Mouse (Mus musculus) heart, embryonic 10.5 days (tissue): ENCODE data around the gene Ptrhd1. TPM values are rescaled to one million over a fixed set of nuclear protein-coding genes. Genes with fewer than 3 reads are reported as not detected.

Experiments
- DNase-seq: peaks from one replicate; pipeline ENCODE4 v3.0.0-alpha.2; 2017; ENCODE audit warnings: low spot score
- H3K27ac ChIP-seq: fragments of 300-500 bp; sonication (generic); 2 replicates; pipeline ENCODE4 v1.5.1; 2016; ENCODE audit warnings: mild to moderate bottlenecking
- H3K27me3 ChIP-seq: fragments of 300-500 bp; sonication (generic); 2 replicates; pipeline ENCODE4 v1.6.1; 2016; ENCODE audit warnings: mild to moderate bottlenecking; ENCODE audit not compliant: poor library complexity, insufficient read depth, severe bottlenecking
- H3K36me3 ChIP-seq: fragments of 300-500 bp; sonication (generic); 2 replicates; pipeline ENCODE4 v1.6.1; 2016; ENCODE audit warnings: mild to moderate bottlenecking, moderate library complexity
- H3K4me1 ChIP-seq: fragments of 300-500 bp; sonication (generic); 2 replicates; pipeline ENCODE4 v1.6.1; 2016; ENCODE audit warnings: mild to moderate bottlenecking
- H3K4me3 ChIP-seq: fragments of 300-500 bp; sonication (generic); 2 replicates; pipeline ENCODE4 v1.5.1; 2016; ENCODE audit warnings: mild to moderate bottlenecking, moderate library complexity
- H3K9me3 ChIP-seq: fragments of 300-500 bp; sonication (generic); 2 replicates; pipeline ENCODE4 v1.6.1; 2016; ENCODE audit warnings: mild to moderate bottlenecking, moderate library complexity
- WGBS: fragments of 180-500 bp; shearing (Covaris S2); methylation state at CpG from one replicate; pipeline ENCODE4 v1.1.7; 2016; 5-methylcytosine and 5-hydroxymethylcytosine counted together
- polyA plus RNA-seq: library from polyadenylated mRNA; unstranded; fragments of >200 nt; fragmentation: Nextera tagmentation; extraction: Ambion mirVana; gene quantifications from 2 replicates; pipeline ENCODE4 v1.2.1, GENCODE M21; 2016

The Ptrhd1 gene
- 6.9 and 8.2 TPM in 2 replicates for polyA plus RNA-seq

DNA sequence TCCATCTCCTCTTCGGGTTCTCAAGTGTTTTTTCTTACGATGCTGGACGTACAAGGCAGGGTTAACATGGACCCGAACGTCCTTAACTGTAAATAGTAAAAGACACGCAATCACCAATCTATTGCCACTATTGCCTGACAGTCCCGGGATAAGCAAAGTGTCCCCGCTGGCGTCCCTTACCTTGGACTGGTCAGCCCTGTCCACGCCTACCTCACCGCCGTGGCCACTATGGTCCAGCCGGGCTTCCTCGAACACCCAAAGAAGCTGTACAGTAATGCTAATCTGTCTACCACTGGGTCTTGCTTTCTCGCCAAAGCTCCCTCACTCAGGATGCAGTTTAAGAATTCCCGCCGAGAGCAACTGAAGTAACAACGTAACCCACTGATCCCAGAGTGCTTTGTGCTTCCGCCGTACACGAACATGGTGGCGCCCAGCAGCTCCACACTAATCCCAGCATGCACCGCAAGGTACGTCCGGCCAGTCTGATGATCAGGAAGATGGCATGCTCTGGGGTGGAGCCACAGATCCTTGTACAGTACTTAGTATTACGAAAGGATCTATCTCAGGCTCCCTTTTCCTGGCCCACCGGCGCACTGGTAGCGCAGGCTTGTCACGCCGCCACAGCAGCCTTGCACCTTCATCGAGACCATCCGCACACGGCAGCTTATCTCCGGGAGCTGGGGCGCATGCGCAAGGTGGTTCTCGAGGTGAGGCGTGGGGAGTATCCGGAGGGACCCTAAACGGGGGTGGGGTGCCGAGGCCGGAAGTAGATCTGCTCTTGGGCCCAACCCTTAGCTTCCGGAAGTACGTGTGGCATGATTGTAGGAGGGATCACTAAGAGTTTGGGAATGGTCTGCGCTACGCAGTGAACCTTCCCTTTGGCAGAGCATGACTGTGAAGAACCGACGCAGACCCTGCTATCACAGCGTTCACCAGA lies at the start of gene Ptrhd1, which contains the start of gene Cenpo:
Gene Ptrhd1 (plus strand): TSS at position 456 of the 937 bp plus-strand sequence.
Gene Cenpo (minus strand): TSS at position 723 of the 937 bp plus-strand sequence.
- Histone ChIP-seq H3K36me3 (peaks cover 38% of the 10 kb centered on the region), H3K27me3 (no peaks in the 10 kb centered on the region), H3K9me3 (no peaks in the 10 kb centered on the region), H3K4me3 (peak within 1 kb of the TSS; percentile 78), H3K4me1 (peaks cover 8% of the 10 kb centered on the region; the same call in 1 of the 2 replicates), H3K27ac (peak within 1 kb of the TSS; percentile 98)
- peak; percentile 98 for DNase-seq
- under 1% methylated on average over 50 of the region's 50 CpGs for WGBS

- Histone ChIP-seq H3K36me3 (no peaks in the 10 kb centered on the region), H3K9me3 (no peaks in the 10 kb centered on the region), H3K27ac (no peak overlapping the region), H3K4me3 (no peak overlapping the region), H3K4me1 (peaks cover 19% of the 10 kb centered on the region), H3K27me3 (no peaks in the 10 kb centered on the region)
- no peak for DNase-seq
- 68% methylated on average over 2 of the region's 2 CpGs for WGBS
Measured at GRCm38 (mm10) chr12:4184648-4185047, 49.2 kb upstream of the Ptrhd1 start.

DNA sequence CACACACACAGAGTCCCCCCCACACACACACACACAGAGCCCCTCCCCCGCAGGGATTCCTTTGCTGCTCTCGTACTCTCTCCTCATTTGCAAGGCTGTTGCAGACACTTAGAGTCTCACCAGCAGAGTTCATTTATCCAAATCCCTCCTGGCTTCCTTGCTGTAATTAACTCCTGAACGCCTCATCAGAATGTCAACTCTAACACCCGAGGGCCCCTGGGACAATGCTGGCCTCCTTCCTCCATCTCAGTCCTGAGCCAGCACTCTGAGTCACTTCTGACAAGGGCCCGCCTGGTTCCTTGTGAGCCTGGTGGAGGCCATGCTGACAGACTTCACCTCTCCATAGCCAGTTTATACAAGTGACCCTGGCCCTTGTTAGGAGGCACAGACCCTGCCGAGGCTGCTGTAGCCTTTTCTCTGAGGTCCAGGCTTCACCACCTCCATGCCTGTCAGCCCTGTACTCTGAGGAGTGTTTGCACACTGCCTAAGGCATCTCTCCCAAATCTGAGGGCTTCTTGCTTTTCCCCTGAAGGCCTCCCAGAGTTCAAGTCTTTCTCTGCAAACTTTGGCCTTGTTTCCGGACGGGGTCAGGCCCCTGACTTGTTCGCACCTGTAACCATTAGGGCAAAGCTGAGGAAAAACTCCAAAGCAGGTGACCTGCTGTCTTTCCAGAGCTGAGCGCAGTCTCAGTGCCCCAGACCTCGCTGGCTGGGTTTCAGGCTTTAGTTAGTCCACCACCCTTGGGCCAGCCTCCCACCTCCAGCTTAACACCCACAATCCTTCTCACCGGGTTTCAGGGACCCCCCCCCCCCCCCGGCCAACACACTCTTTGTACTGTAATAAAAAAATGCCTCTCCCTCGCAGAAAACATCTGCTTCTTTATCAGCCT lies 45.4 kb upstream of the Ptrhd1 start:
- no peaks in the 10 kb centered on the region for H3K27me3 ChIP-seq
- H3K27ac ChIP-seq, result peak overlapping the region; percentile 71
- WGBS, result 39% methylated on average over 14 of the region's 14 CpGs
- peaks cover 37% of the 10 kb centered on the region for H3K4me1 ChIP-seq
- H3K4me3 ChIP-seq, result no peak overlapping the region
- DNase-seq, result peak; percentile 83
- H3K36me3 ChIP-seq, result no peaks in the 10 kb centered on the region
- no peaks in the 10 kb centered on the region for H3K9me3 ChIP-seq

- no peak for DNase-seq
- 40% methylated on average over 5 of the region's 5 CpGs for WGBS
- H3K27ac ChIP-seq, result peak overlapping the region; percentile 30; the same call in 1 of the 2 replicates
- H3K4me3 ChIP-seq, result no peak overlapping the region
- no peaks in the 10 kb centered on the region for H3K9me3 ChIP-seq
- H3K4me1 ChIP-seq, result peaks cover 44% of the 10 kb centered on the region
- H3K36me3 ChIP-seq, result no peaks in the 10 kb centered on the region
- H3K27me3 ChIP-seq, result no peaks in the 10 kb centered on the region
Measured at GRCm38 (mm10) chr12:4189060-4189447, 44.8 kb upstream of the Ptrhd1 start.

DNA sequence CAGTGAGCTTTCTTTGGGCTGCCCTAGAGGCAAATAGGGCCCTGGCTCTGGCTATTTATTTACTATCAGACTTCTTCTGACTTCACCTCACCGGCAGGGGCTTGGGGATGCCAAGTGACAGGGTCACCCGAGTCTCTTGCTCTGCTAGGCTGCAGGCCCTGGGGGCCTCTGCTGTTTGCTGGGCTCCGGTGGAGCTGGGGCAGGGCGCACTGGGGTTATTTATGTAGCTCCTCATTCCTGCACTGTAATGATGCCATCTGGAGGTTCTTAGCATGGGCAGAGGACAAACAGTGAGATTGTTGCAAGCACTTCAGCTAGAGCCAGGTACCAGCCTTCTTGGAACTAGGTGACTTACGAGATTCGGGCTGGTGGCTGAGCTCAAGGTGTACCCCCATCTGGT lies 41.3 kb upstream of the Ptrhd1 start:
- 70% methylated on average over 6 of the region's 6 CpGs for WGBS
- Histone ChIP-seq H3K27ac (peak overlapping the region; percentile 64), H3K4me3 (no peak overlapping the region), H3K9me3 (no peaks in the 10 kb centered on the region), H3K36me3 (peaks cover 3% of the 10 kb centered on the region; the same call in 1 of the 2 replicates), H3K27me3 (no peaks in the 10 kb centered on the region), H3K4me1 (peaks cover 49% of the 10 kb centered on the region)
- DNase-seq, result no peak

DNA sequence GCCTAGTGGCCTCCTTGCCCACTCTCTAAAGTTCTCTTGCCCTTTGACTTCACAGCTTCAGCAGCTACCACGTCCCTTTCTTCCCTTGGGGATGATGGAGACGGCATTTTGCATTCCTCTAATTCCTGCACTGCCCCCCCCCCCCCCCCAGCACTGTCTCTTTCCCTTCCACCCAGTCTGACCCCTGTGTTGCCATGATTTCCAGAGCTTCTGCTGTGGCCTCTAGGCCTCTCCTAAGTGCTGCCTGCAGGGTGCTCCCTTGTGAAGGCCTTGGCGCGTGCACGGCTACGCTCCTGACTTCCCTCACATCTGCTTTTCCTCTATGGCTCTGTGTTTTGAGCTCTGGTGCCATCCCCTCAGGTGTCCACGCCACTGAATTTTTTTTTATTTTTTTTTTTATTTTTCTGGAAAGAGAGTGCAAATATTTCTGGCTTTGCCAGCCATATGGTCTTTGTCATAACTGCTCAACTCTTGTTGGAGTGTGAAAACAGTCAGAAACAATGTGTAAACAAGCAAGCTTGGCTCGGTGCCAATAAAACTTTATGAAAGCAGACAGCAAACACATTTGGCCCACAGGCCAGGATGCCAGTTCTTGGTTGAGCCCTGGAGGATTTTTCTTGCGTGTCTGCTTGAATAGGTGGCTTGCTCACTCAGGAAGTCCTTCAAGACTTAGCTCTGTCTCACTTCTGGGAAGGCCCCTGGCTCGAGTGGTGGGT lies 40.6 kb upstream of the Ptrhd1 start:
- DNase-seq, result no peak
- Histone ChIP-seq H3K27me3 (no peaks in the 10 kb centered on the region), H3K4me1 (peaks cover 43% of the 10 kb centered on the region), H3K9me3 (no peaks in the 10 kb centered on the region), H3K27ac (peak overlapping the region; percentile 64), H3K4me3 (no peak overlapping the region), H3K36me3 (peaks cover 7% of the 10 kb centered on the region; the same call in 1 of the 2 replicates)
- 62% methylated on average over 10 of the region's 10 CpGs for WGBS

DNA sequence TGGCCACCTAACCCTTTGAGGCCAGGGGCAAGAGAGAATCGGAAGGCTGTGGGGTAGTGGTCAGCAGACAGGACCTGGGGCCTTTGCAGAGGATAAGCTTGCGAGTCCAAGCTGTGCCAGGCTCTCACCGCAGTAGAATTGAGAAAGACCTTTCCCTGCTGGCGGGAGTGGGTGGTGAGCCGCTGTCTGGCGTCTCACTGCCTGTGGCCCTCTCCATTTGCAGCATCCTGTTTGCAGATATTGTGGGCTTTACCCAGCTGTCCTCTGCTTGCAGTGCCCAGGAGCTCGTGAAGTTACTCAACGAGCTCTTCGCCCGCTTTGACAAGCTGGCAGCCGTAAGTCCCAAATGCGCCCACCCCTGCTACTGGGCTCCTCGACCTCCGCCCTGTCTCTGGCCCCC lies 39.2 kb upstream of the Ptrhd1 start:
- H3K4me3 ChIP-seq, result no peak overlapping the region
- 92% methylated on average over 14 of the region's 14 CpGs for WGBS
- no peak overlapping the region for H3K27ac ChIP-seq
- DNase-seq, result no peak
- peaks cover 32% of the 10 kb centered on the region for H3K4me1 ChIP-seq
- peaks cover 7% of the 10 kb centered on the region for H3K36me3 ChIP-seq
- H3K9me3 ChIP-seq, result no peaks in the 10 kb centered on the region
- no peaks in the 10 kb centered on the region for H3K27me3 ChIP-seq

DNA sequence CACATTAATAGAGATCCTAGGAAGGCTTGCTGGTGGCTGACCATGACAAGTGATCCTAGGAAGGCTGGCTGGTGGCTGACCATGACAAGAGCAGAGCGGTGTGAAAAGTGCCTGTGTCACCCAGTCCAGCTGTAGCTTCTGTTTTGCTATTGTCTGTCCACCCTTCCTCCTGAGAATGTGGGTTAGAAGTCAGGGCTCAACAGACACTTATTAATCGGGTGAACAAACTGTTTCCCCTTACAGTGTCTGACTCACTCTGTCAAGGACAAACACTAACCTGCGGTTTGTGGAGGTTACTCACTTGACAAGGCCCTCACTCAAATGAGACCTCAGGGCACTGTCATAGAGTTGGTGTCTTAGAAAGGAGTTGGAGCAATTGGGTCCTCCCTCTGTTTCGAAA lies 35.1 kb upstream of the Ptrhd1 start:
- H3K9me3 ChIP-seq, result no peaks in the 10 kb centered on the region
- DNase-seq, result no peak
- no peaks in the 10 kb centered on the region for H3K27me3 ChIP-seq
- H3K27ac ChIP-seq, result no peak overlapping the region
- H3K36me3 ChIP-seq, result peaks cover 27% of the 10 kb centered on the region
- 85% methylated on average over 4 of the region's 4 CpGs for WGBS
- no peak overlapping the region for H3K4me3 ChIP-seq
- H3K4me1 ChIP-seq, result peaks cover 16% of the 10 kb centered on the region; the same call in 1 of the 2 replicates

DNA sequence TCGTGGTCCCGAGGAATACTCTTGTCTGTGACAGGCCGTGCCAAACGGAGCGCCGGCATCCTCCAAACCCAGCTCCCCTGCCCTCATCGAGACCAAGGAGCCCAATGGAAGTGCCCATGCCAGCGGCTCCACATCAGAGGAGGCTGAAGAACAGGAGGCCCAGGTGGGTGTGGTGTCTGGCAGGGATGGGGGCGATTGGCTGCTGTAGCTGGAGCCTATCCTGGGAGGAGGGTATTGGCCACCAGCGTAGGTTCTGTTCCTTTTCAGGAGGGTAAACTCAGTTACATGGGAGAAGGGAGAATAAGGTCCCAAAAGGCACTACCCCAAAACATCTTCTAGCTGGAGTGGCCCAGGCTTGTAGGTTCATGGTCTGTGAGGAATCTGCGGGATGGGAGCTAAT lies 34.6 kb upstream of the Ptrhd1 start:
- Histone ChIP-seq H3K27me3 (no peaks in the 10 kb centered on the region), H3K4me3 (no peak overlapping the region), H3K27ac (no peak overlapping the region), H3K9me3 (no peaks in the 10 kb centered on the region), H3K36me3 (peaks cover 31% of the 10 kb centered on the region), H3K4me1 (peaks cover 10% of the 10 kb centered on the region; the same call in 1 of the 2 replicates)
- DNase-seq, result no peak
- 92% methylated on average over 11 of the region's 11 CpGs for WGBS

DNA sequence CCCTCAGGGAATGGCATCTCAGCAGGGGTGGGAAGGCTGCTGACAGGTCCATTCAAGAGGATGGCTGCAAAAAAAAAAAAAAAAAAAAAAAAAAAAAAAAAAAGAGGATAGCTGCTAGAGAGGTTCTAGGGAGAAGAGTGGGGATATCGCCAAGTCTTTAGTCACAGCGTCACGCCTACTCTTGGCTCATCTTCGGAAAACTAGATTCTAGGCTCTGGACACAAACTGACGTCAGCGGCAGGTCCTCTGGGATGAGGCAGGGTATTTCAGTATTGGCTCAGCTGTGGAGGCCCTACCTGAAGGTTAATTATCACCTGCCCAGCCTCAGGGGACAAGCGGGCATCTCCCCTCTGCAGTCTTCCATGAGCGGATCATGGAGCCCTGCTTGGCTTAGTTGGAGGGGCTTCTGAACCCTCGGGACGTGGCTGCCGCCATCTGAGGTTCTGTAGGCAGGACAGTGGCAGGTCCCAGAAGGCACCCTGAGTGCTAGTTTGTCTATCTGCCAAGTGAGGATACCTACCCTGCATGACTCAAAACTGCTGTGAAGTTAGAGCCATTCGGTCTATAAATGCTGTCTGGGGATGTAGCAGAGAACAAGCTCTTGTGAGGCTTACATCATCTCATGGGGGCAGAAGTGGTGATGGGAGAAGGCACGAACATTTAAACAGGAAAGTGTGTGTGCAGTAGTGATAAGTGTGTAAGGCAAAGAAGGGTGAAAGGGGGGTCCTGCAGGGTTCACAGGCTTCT lies 32.2 kb upstream of the Ptrhd1 start:
- Histone ChIP-seq H3K27me3 (no peaks in the 10 kb centered on the region), H3K4me1 (0 out of 2 replicates have a peak, but pooled peaks cover 7% of the 10 kb centered on the region), H3K27ac (no peak overlapping the region), H3K9me3 (no peaks in the 10 kb centered on the region), H3K36me3 (peaks cover 43% of the 10 kb centered on the region), H3K4me3 (no peak overlapping the region)
- WGBS, result 88% methylated on average over 13 of the region's 13 CpGs
- no peak for DNase-seq

GRCm38 (mm10) chr12:4202206-4202605 lies 31.6 kb upstream of the Ptrhd1 start:
- 79% methylated on average over 4 of the region's 4 CpGs for WGBS
- H3K27ac ChIP-seq, result no peak overlapping the region
- 0 out of 2 replicates have a peak, but pooled peaks cover 7% of the 10 kb centered on the region for H3K4me1 ChIP-seq
- H3K36me3 ChIP-seq, result peaks cover 48% of the 10 kb centered on the region
- H3K9me3 ChIP-seq, result no peaks in the 10 kb centered on the region
- H3K4me3 ChIP-seq, result no peak overlapping the region
- H3K27me3 ChIP-seq, result no peaks in the 10 kb centered on the region
- no peak for DNase-seq
